Mouse (Mus musculus): ENCODE results near the gene Ece1. TPM values are rescaled to one million over a fixed set of nuclear protein-coding genes. Genes with fewer than 3 reads are reported as not detected.

Ece1 gene
- total and polyA plus RNA-seq, 3 experiments: 25.3 to 43.8 TPM; not detected in 1

DNA sequence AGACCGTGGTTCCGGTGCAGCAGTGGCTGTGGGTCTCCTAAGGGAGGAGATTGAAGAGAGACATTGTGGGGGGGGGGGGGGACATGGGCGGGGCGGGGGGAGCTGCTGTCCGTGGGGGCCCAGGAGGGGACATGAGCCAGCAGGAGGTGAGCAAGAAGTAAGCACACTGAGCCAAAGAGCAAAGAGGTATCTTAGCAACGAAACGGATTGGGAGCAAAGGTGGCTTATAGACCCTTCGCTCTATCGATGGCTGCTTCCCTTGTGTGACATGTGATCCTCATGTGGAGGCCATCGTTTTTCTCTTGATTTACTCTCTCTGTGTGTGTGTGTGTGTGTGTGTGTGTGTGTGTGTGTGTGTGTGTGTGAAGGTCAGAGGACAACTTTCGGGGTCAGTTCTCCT is 84.4 kb downstream of the Ece1 start:
- H3K9ac ChIP-seq (ENCODE audit: control insufficient read depth, low read depth, low read length, poor library complexity, severe bottlenecking): no peak overlapping the region
- no peak overlapping the region for H3K27ac ChIP-seq (ENCODE audit: control insufficient read depth, low read depth, low read length)
- H3K36me3 ChIP-seq (ENCODE audit: control insufficient read depth in 1 of 2, insufficient read depth in 2 of 2, low read length in 2 of 2): no peaks in the 10 kb centered on the region
- no peak for DNase-seq (ENCODE audit: low read depth, low spot score)
- TF ChIP-seq MAX (IDR thresholded peaks at IDR 0.05; ENCODE audit: low read length) (no peak), JUND (IDR thresholded peaks at IDR 0.05; ENCODE audit: low read depth, low read length) (no peak), E2F4 (IDR thresholded peaks at IDR 0.05; ENCODE audit: borderline replicate concordance, low read depth, low read length) (no peak), BHLHE40 (IDR thresholded peaks at IDR 0.05; ENCODE audit: borderline replicate concordance, low read depth, low read length) (no peak), SIN3A (IDR thresholded peaks at IDR 0.05; ENCODE audit: low read length) (no peak), ELF1 (IDR thresholded peaks at IDR 0.05; ENCODE audit: low read depth, low read length) (no peak), MXI1 (IDR thresholded peaks at IDR 0.05; ENCODE audit: low read depth, low read length) (no peak), RCOR1 (IDR thresholded peaks at IDR 0.05; ENCODE audit: low read depth, low read length) (no peak), MYB (IDR thresholded peaks at IDR 0.05; ENCODE audit: low read depth, low read length) (no peak), POLR2AphosphoS2 (IDR thresholded peaks at IDR 0.05; ENCODE audit: low read length) (no peak), EP300 (IDR thresholded peaks at IDR 0.05; ENCODE audit: low read depth in 1 of 2, low read length in 2 of 2) (no peak), USF1 (IDR thresholded peaks at IDR 0.05; ENCODE audit: low read depth, low read length) (no peak), CHD2 (IDR thresholded peaks at IDR 0.05; ENCODE audit: low read length) (no peak), MEF2A (IDR thresholded peaks at IDR 0.05; ENCODE audit: extremely low read depth, insufficient replicate concordance, low read depth, low read length, poor library complexity, severe bottlenecking) (no peak)
- no peaks in the 10 kb centered on the region for H3K79me2 ChIP-seq (ENCODE audit: control insufficient read depth, insufficient read depth, low read length, poor library complexity)
- no peaks in the 10 kb centered on the region for H3K4me1 ChIP-seq (ENCODE audit: control insufficient read depth in 1 of 2, insufficient read depth in 2 of 2, low read length in 2 of 2)
- H3K27me3 ChIP-seq (ENCODE audit: control insufficient read depth in 1 of 2, insufficient read depth in 2 of 2, low read length in 2 of 2): no peaks in the 10 kb centered on the region
- H3K9me3 ChIP-seq (replicated peaks; ENCODE audit: insufficient read depth, low read length): no peaks in the 10 kb centered on the region
- H3K4me3 ChIP-seq (ENCODE audit: control insufficient read depth in 1 of 2, insufficient read depth in 1 of 2, low read depth in 2 of 2, low read length in 2 of 2): no peak overlapping the region

DNA sequence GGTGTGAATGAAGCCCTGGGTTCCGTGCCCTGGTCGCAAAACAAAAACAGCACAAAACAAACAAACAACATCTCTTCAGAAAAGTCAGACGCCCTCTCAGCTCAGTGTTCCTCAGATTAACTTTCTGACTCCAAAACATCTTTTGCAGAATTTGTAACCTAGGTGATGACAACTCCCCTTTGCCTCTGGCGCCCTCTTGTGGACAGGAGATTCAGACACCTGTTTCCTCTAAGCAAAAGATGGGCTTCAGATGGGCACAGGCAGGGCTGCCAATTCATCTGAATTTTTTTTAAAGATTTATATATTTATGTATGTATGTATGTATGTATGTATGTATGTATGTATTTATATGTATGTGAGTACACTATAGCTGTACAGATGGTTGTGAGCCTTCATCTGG is 90.8 kb downstream of the Ece1 start:
- Histone ChIP-seq H3K27me3 (ENCODE audit: control insufficient read depth in 1 of 2, insufficient read depth in 2 of 2, low read length in 2 of 2) (no peaks in the 10 kb centered on the region), H3K4me3 (ENCODE audit: control insufficient read depth in 1 of 2, insufficient read depth in 1 of 2, low read depth in 2 of 2, low read length in 2 of 2) (no peak overlapping the region), H3K9ac (ENCODE audit: control insufficient read depth, low read depth, low read length, poor library complexity, severe bottlenecking) (no peak overlapping the region), H3K79me2 (ENCODE audit: control insufficient read depth, insufficient read depth, low read length, poor library complexity) (no peaks in the 10 kb centered on the region), H3K4me1 (ENCODE audit: control insufficient read depth in 1 of 2, insufficient read depth in 2 of 2, low read length in 2 of 2) (peaks cover 0 to 10% of the 10 kb centered on the region in 2 experiments; a peak in 3 of 4 replicates), H3K36me3 (ENCODE audit: control insufficient read depth in 1 of 2, insufficient read depth in 2 of 2, low read length in 2 of 2) (no peaks in the 10 kb centered on the region; a peak in 2 of 4 replicates), H3K27ac (ENCODE audit: control insufficient read depth, low read depth, low read length) (no peak overlapping the region), H3K9me3 (replicated peaks; ENCODE audit: insufficient read depth, low read length) (no peaks in the 10 kb centered on the region)
- TF ChIP-seq ZC3H11A (IDR thresholded peaks at IDR 0.05; ENCODE audit: low read depth, low read length): peak; percentile 64
- TF ChIP-seq CHD1 (IDR thresholded peaks at IDR 0.05; ENCODE audit: low read depth, low read length): no peak
- TF ChIP-seq SMC3 (IDR thresholded peaks at IDR 0.05; ENCODE audit: low read depth, low read length): peak; percentile 70
- TF ChIP-seq CTCF (IDR thresholded peaks at IDR 0.05 in 2 of 3, conservative IDR thresholded peaks at IDR 0.05 in 1 of 3; ENCODE audit: control insufficient read depth in 1 of 3, insufficient read depth in 1 of 3, low read depth in 2 of 3, low read length in 3 of 3, poor library complexity in 1 of 3, severe bottlenecking in 1 of 3): peak; percentile 64 to 82 (median 70)
- peak; percentile 69 for TF ChIP-seq RAD21 (IDR thresholded peaks at IDR 0.05; ENCODE audit: low read depth, low read length)
- TF ChIP-seq JUND (IDR thresholded peaks at IDR 0.05; ENCODE audit: low read depth, low read length): no peak
- peak; percentile 79 for DNase-seq (ENCODE audit: low read depth, low spot score)
